29 mouse cellular contexts compared by ENCODE assay signal in genomic region chr15:82372991-82373390, GRCm38 (mm10). TPM values are rescaled to one million over a fixed set of nuclear protein-coding genes. Genes with fewer than 3 reads are reported as not detected.
"Had no signal": no experiment of that assay in that cellular context is flagged by ENCODE, and none has a peak within 500 bp of the region (broad histone marks: within the 10 kb centered on the region; RNA-seq: fewer than 3 reads in every experiment).

No protein-coding gene starts in this region.

- H3K9me3 ChIP-seq: heart, embryonic 12.5 days; limb, embryonic 10.5 days; limb, embryonic 12.5 days; liver, embryonic 13.5 days; liver, embryonic 15.5 days had no signal

- DNase-seq: gastrocnemius, adult 2 months; gastrocnemius, postnatal 10 days; gastrocnemius, postnatal 25 days; heart, postnatal 10 days; heart, postnatal 4 days; kidney, adult 18-20 months; kidney, adult 8-10 months; kidney, postnatal 14 days; liver; liver, embryonic 13.5 days had no signal

- H3K9ac ChIP-seq: heart, embryonic 12.5 days; hindbrain, embryonic 14.5 days; limb, embryonic 12.5 days; liver, embryonic 13.5 days; liver, embryonic 15.5 days had no signal

- H3K27me3 ChIP-seq: limb, embryonic 12.5 days; liver, embryonic 13.5 days; liver, embryonic 15.5 days had no signal

- H3K36me3 ChIP-seq: limb, embryonic 10.5 days; limb, embryonic 12.5 days; liver, embryonic 13.5 days; liver, embryonic 15.5 days had no signal

- H3K4me2 ChIP-seq: heart, embryonic 12.5 days; hindbrain, embryonic 14.5 days; limb, embryonic 12.5 days; liver, embryonic 11.5 days; liver, embryonic 13.5 days; liver, embryonic 15.5 days had no signal

- ATAC-seq: hindbrain, embryonic 16.5 days; inflammation-experienced regulatory T-cells, adult 6 months; intestine, postnatal 0 days had no signal

- H3K27ac ChIP-seq: gastrocnemius, adult 2 months; heart, adult 2 months; hindbrain, embryonic 14.5 days; layer of hippocampus, adult 2 months; left cerebral cortex, adult 2 months; limb, embryonic 10.5 days; limb, embryonic 12.5 days; liver, embryonic 13.5 days; liver, embryonic 15.5 days had no signal

- H3K4me3 ChIP-seq: gastrocnemius, adult 2 months; heart, adult 2 months; heart, embryonic 12.5 days; layer of hippocampus, adult 2 months; left cerebral cortex, adult 2 months; limb, embryonic 10.5 days; limb, embryonic 12.5 days; liver, embryonic 13.5 days; liver, embryonic 15.5 days had no signal

RNA-seq across cellular contexts. Expression of gene Cyp2d11, which starts 20.8 kb away (rescaled TPM):
- polyA plus RNA-seq: frontal cortex, adult 2 months; heart, adult 2 months; heart, embryonic 12.5 days; heart, embryonic 14.5 days; heart, embryonic 16.5 days; hindbrain, embryonic 11.5 days; hindbrain, embryonic 14.5 days; hindbrain, embryonic 16.5 days; inflammation-experienced regulatory T-cells, adult 6 months; intestine, postnatal 0 days; kidney, embryonic 14.5 days; kidney, embryonic 16.5 days; limb, embryonic 10.5 days; limb, embryonic 12.5 days; limb, embryonic 14.5 days; liver, embryonic 11.5 days; liver, embryonic 13.5 days; liver, embryonic 15.5 days had no signal

RNA-seq across cellular contexts. Expression of gene Cyp2d10, which starts 34.0 kb away (rescaled TPM):
- polyA plus RNA-seq: frontal cortex, adult 2 months; heart, embryonic 14.5 days; hindbrain, embryonic 11.5 days; hindbrain, embryonic 14.5 days; hindbrain, embryonic 16.5 days; inflammation-experienced regulatory T-cells, adult 6 months; kidney, embryonic 14.5 days; limb, embryonic 10.5 days; limb, embryonic 12.5 days; limb, embryonic 14.5 days had no signal
